Mouse (Mus musculus) right cerebral cortex, postnatal 25 days (tissue): ENCODE measurements at regions not wholly inside any gene's neighbourhood (a gene's known extent, or its start where the extent isn't known, plus 50 kb on each side); places are given as distances from the start of the nearest gene placed in this dataset.
A peak's percentile ranks its signal among the peaks of the same experiment; 100 is the strongest.

ENCODE experiments used
- DNase-seq: peaks from one replicate; pipeline ENCODE4 v3.0.0; 2022

- no peak for DNase-seq
Measured at GRCm38 (mm10) chr5:7788406-7788805, 171.9 kb upstream of the Steap4 start.

GRCm38 (mm10) chr5:7789126-7789525 is 171.1 kb upstream of the Steap4 start:
- no peak for DNase-seq

- DNase-seq, result no peak
Measured at GRCm38 (mm10) chr5:7820592-7820991, 139.7 kb upstream of the Steap4 start.

- DNase-seq, result no peak
Measured at GRCm38 (mm10) chr5:7821700-7822099, 138.6 kb upstream of the Steap4 start.

- no peak for DNase-seq
Measured at GRCm38 (mm10) chr5:7829618-7830017, 130.6 kb upstream of the Steap4 start.

- DNase-seq, result no peak
Measured at GRCm38 (mm10) chr5:7833812-7834211, 126.4 kb upstream of the Steap4 start.

GRCm38 (mm10) chr5:7863047-7863446 is 97.2 kb upstream of the Steap4 start:
- DNase-seq, result no peak

GRCm38 (mm10) chr5:7866041-7866641 is 94.1 kb upstream of the Steap4 start:
- DNase-seq, result no peak

- DNase-seq, result peak; percentile 49
Measured at GRCm38 (mm10) chr5:7899537-7899936, 60.7 kb upstream of the Steap4 start.
